Mouse (Mus musculus): ENCODE measurements around the gene Tnfrsf8.
"Not testable (repeated sequence)": the region's sequence is repeated elsewhere in the genome, so short reads cannot be mapped to it uniquely, and the experiment has no call there.

DNA sequence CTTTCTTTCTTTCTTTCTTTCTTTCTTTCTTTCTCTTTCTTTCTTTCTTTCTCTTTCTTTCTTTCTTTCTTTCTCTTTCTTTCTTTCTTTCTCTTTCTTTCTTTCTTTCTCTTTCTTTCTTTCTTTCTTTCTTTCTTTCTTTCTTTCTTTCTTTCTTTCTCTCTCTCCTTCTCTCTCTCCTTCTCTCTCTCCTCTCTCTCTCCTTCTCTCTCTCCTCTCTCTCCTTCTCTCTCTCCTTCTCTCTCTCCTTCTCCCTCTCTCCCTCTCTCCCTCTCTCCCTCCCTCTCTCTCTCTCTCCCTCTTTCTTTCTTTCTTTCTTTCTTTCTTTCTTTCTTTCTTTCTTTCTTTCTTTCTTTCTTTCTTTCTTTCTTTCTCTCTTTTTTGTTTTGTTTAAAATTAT, 46.7 kb upstream of the Tnfrsf8 start:
- TF ChIP-seq POLR2A (IDR thresholded peaks at IDR 0.05; ENCODE audit: borderline replicate concordance, control insufficient read depth, low read depth, low read length); CTCF (IDR thresholded peaks at IDR 0.05; ENCODE audit: control insufficient read depth, insufficient read depth, low read length): not testable (repeated sequence)
